Mouse (Mus musculus): ENCODE measurements around the gene Acox1. TPM values are rescaled to one million over a fixed set of nuclear protein-coding genes. Genes with fewer than 3 reads are reported as not detected.
A peak's percentile ranks its signal among the peaks of the same experiment; 100 is the strongest.

The Acox1 gene
- polyA plus RNA-seq (2012; ENCODE audit: insufficient read depth, insufficient read length, low replicate concordance, missing spikeins): not detected in 2 replicates

GRCm38 (mm10) chr11:116198639-116199531 lies at the start of gene Acox1, which contains the start of gene Ten1:
Acox1 (minus strand) TSS chr11:116199045.
Ten1 (plus strand) TSS chr11:116198855.
- Histone ChIP-seq H3K4me1 (ENCODE audit: control insufficient read depth, insufficient read depth, low read length) (peaks cover 11% of the 10 kb centered on the region; the same call in 1 of the 2 replicates), H3K27ac (ENCODE audit: insufficient read depth, low read depth, low read length) (peak within 1 kb of the TSS; percentile 97), H3K4me3 (ENCODE audit: insufficient read depth, low read depth, low read length) (peak within 1 kb of the TSS; percentile 91)
- TF ChIP-seq CTCF (IDR thresholded peaks at IDR 0.05; ENCODE audit: insufficient read depth, low read depth, low read length) (no peak), POLR2A (IDR thresholded peaks at IDR 0.05; ENCODE audit: insufficient read depth, low read depth, low read length) (peak; percentile 71; the same call in 1 of the 2 replicates)
- under 1% methylated on average over 62 of the region's 62 CpGs for WGBS

GRCm38 (mm10) chr11:116247502-116248222 lies 48.8 kb upstream of the Acox1 start:
- no peak for TF ChIP-seq POLR2A (IDR thresholded peaks at IDR 0.05; ENCODE audit: insufficient read depth, low read depth, low read length)
- no peak for TF ChIP-seq CTCF (IDR thresholded peaks at IDR 0.05; ENCODE audit: insufficient read depth, low read depth, low read length)
- Histone ChIP-seq H3K27ac (ENCODE audit: insufficient read depth, low read depth, low read length) (no peak overlapping the region), H3K4me3 (ENCODE audit: insufficient read depth, low read depth, low read length) (no peak overlapping the region), H3K4me1 (ENCODE audit: control insufficient read depth, insufficient read depth, low read length) (no peaks in the 10 kb centered on the region)
- 81% methylated on average over 14 of the region's 14 CpGs for WGBS

GRCm38 (mm10) chr11:116245616-116246015 lies 46.8 kb upstream of the Acox1 start:
- TF ChIP-seq CTCF (IDR thresholded peaks at IDR 0.05; ENCODE audit: insufficient read depth, low read depth, low read length) (no peak), POLR2A (IDR thresholded peaks at IDR 0.05; ENCODE audit: insufficient read depth, low read depth, low read length) (no peak)
- Histone ChIP-seq H3K27ac (ENCODE audit: insufficient read depth, low read depth, low read length) (no peak overlapping the region), H3K4me1 (ENCODE audit: control insufficient read depth, insufficient read depth, low read length) (no peaks in the 10 kb centered on the region), H3K4me3 (ENCODE audit: insufficient read depth, low read depth, low read length) (no peak overlapping the region)
- 84% methylated on average over 6 of the region's 6 CpGs for WGBS

GRCm38 (mm10) chr11:116244580-116244979 lies 45.7 kb upstream of the Acox1 start:
- no peak overlapping the region for H3K4me3 ChIP-seq (ENCODE audit: insufficient read depth, low read depth, low read length)
- no peaks in the 10 kb centered on the region for H3K4me1 ChIP-seq (ENCODE audit: control insufficient read depth, insufficient read depth, low read length)
- WGBS: 91% methylated on average over 8 of the region's 8 CpGs
- no peak overlapping the region for H3K27ac ChIP-seq (ENCODE audit: insufficient read depth, low read depth, low read length)
- TF ChIP-seq CTCF (IDR thresholded peaks at IDR 0.05; ENCODE audit: insufficient read depth, low read depth, low read length): no peak
- TF ChIP-seq POLR2A (IDR thresholded peaks at IDR 0.05; ENCODE audit: insufficient read depth, low read depth, low read length): no peak

GRCm38 (mm10) chr11:116241744-116242235 lies 42.9 kb upstream of the Acox1 start:
- TF ChIP-seq POLR2A (IDR thresholded peaks at IDR 0.05; ENCODE audit: insufficient read depth, low read depth, low read length): no peak; the same call in 1 of the 2 replicates
- TF ChIP-seq CTCF (IDR thresholded peaks at IDR 0.05; ENCODE audit: insufficient read depth, low read depth, low read length): no peak
- 73% methylated on average over 12 of the region's 12 CpGs for WGBS
- Histone ChIP-seq H3K27ac (ENCODE audit: insufficient read depth, low read depth, low read length) (no peak overlapping the region), H3K4me3 (ENCODE audit: insufficient read depth, low read depth, low read length) (no peak overlapping the region), H3K4me1 (ENCODE audit: control insufficient read depth, insufficient read depth, low read length) (no peaks in the 10 kb centered on the region)

GRCm38 (mm10) chr11:116239797-116240196 lies 41.0 kb upstream of the Acox1 start:
- TF ChIP-seq CTCF (IDR thresholded peaks at IDR 0.05; ENCODE audit: insufficient read depth, low read depth, low read length): no peak
- TF ChIP-seq POLR2A (IDR thresholded peaks at IDR 0.05; ENCODE audit: insufficient read depth, low read depth, low read length): no peak
- no peak overlapping the region for H3K4me3 ChIP-seq (ENCODE audit: insufficient read depth, low read depth, low read length)
- no peaks in the 10 kb centered on the region for H3K4me1 ChIP-seq (ENCODE audit: control insufficient read depth, insufficient read depth, low read length)
- WGBS: 45% methylated on average over 7 of the region's 7 CpGs
- no peak overlapping the region for H3K27ac ChIP-seq (ENCODE audit: insufficient read depth, low read depth, low read length)

GRCm38 (mm10) chr11:116237742-116238395 lies 39.0 kb upstream of the Acox1 start, which contains the start of gene Evpl:
Evpl (minus strand) TSS chr11:116238077.
- no peak within 1 kb of the TSS for H3K27ac ChIP-seq (ENCODE audit: insufficient read depth, low read depth, low read length)
- H3K4me1 ChIP-seq (ENCODE audit: control insufficient read depth, insufficient read depth, low read length): peaks cover under 1% of the 10 kb centered on the region
- H3K4me3 ChIP-seq (ENCODE audit: insufficient read depth, low read depth, low read length): no peak within 1 kb of the TSS
- TF ChIP-seq POLR2A (IDR thresholded peaks at IDR 0.05; ENCODE audit: insufficient read depth, low read depth, low read length): no peak
- TF ChIP-seq CTCF (IDR thresholded peaks at IDR 0.05; ENCODE audit: insufficient read depth, low read depth, low read length): no peak
- whole genome bisulfite sequencing: 18% methylated on average over 31 of the region's 31 CpGs

GRCm38 (mm10) chr11:116234901-116235300 lies 36.1 kb upstream of the Acox1 start:
- H3K4me1 ChIP-seq (ENCODE audit: control insufficient read depth, insufficient read depth, low read length): peaks cover 7% of the 10 kb centered on the region
- WGBS: 90% methylated on average over 8 of the region's 8 CpGs
- no peak overlapping the region for H3K27ac ChIP-seq (ENCODE audit: insufficient read depth, low read depth, low read length)
- H3K4me3 ChIP-seq (ENCODE audit: insufficient read depth, low read depth, low read length): no peak overlapping the region
- TF ChIP-seq POLR2A (IDR thresholded peaks at IDR 0.05; ENCODE audit: insufficient read depth, low read depth, low read length) (no peak), CTCF (IDR thresholded peaks at IDR 0.05; ENCODE audit: insufficient read depth, low read depth, low read length) (no peak)
